In the genomic region with DNA sequence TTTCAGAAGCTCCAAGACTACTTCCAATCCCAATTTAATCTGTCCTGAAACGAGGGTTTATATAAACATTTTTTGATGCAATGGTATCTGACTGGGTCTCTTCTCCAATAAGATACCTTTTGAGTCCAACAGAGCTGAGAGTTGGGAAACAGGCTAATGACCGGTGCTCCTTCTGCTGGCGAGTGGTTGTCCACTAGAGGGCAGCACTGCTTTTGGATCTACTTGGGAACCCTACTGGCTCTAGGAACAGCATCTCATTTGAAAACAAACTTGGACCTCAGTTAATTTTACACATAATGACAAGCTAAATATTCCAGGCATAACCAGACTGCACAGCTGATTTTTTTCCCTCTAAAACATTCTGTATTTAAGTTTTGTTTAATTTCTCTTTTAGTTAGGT, we compare ENCODE assay signal across 8 mouse cellular contexts.
DNase-seq lines count a peak whose midpoint lies in the region; ATAC-seq and TF ChIP-seq lines count a peak whose summit lies in the region.

No protein-coding gene starts in this region.

- H3K9ac ChIP-seq in liver, embryonic 11.5 days (ENCODE audit: low read depth, low read length) = no peak overlapping the region
- no peak overlapping the region for H3K9ac ChIP-seq in hindbrain, embryonic 14.5 days
- no peak overlapping the region for H3K9ac ChIP-seq in midbrain, embryonic 13.5 days (replicated peaks)

- peak; percentile 69 for DNase-seq in liver
- DNase-seq in liver, embryonic 11.5 days (ENCODE audit: low spot score) = no peak
- peak; percentile 81 for DNase-seq in cerebellum, adult 9-10 months
- DNase-seq in frontal cortex, adult 2 months (ENCODE audit: extremely low spot score in 1 of 2, low spot score in 1 of 2) = peak; percentile 73 to 95
- DNase-seq in hindbrain, embryonic 14.5 days (ENCODE audit: low spot score) = peak; percentile 90
- peak; percentile 72 to 78 for DNase-seq in layer of hippocampus, postnatal 36 days
- peak; percentile 18 to 56 for DNase-seq in spleen, adult 2 months (ENCODE audit: low read depth in 1 of 2, low spot score in 2 of 2)

- H3K27ac ChIP-seq in liver, embryonic 11.5 days (ENCODE audit: low read depth, low read length) = no peak overlapping the region
- no peak overlapping the region for H3K27ac ChIP-seq in hindbrain, embryonic 14.5 days
- no peak overlapping the region for H3K27ac ChIP-seq in midbrain, embryonic 13.5 days
- H3K27ac ChIP-seq in spleen, adult 2 months (ENCODE audit: insufficient read depth, low read length) = no peak overlapping the region

- no peaks in the 10 kb centered on the region; the same call in 1 of the 2 replicates for H3K4me1 ChIP-seq in liver, embryonic 11.5 days (replicated peaks; ENCODE audit: control insufficient read depth, insufficient read depth, low read length)
- H3K4me1 ChIP-seq in hindbrain, embryonic 14.5 days (replicated peaks; ENCODE audit: control insufficient read depth, insufficient read depth, low read length) = peaks cover 17% of the 10 kb centered on the region
- peaks cover 20% of the 10 kb centered on the region for H3K4me1 ChIP-seq in midbrain, embryonic 13.5 days (replicated peaks)
- no peaks in the 10 kb centered on the region for H3K4me1 ChIP-seq in spleen, adult 2 months (ENCODE audit: control insufficient read depth, insufficient read depth, insufficient read length)

- ATAC-seq in liver, embryonic 11.5 days (replicated peaks; ENCODE audit: low FRiP score) = no peak
- peak; percentile 48; the same call in 1 of the 2 replicates for ATAC-seq in hindbrain, embryonic 14.5 days (ENCODE audit: low FRiP score)
- peak; percentile 62; the same call in 1 of the 2 replicates for ATAC-seq in midbrain, embryonic 13.5 days

- H3K36me3 ChIP-seq in liver, embryonic 11.5 days (ENCODE audit: control insufficient read depth, insufficient read depth, low read length) = no peaks in the 10 kb centered on the region
- no peaks in the 10 kb centered on the region for H3K36me3 ChIP-seq in hindbrain, embryonic 14.5 days (replicated peaks; ENCODE audit: control insufficient read depth, insufficient read depth)
- no peaks in the 10 kb centered on the region for H3K36me3 ChIP-seq in midbrain, embryonic 13.5 days
- H3K36me3 ChIP-seq in spleen, adult 2 months (ENCODE audit: control insufficient read depth, insufficient read depth, low read length) = no peaks in the 10 kb centered on the region

- WGBS in liver, embryonic 11.5 days = 7% methylated on average over 3 of the region's 3 CpGs
- WGBS in hindbrain, embryonic 14.5 days = 3% methylated on average over 3 of the region's 3 CpGs
- WGBS in midbrain, embryonic 13.5 days = 2% methylated on average over 3 of the region's 3 CpGs
- WGBS in spleen, adult 2 months = 12% methylated on average over 3 of the region's 3 CpGs

- no peak for TF ChIP-seq POLR2A in spleen, adult 2 months (IDR thresholded peaks at IDR 0.05; ENCODE audit: low read depth, low read length)

- H3K4me3 ChIP-seq in liver, embryonic 11.5 days (ENCODE audit: low read depth, low read length) = no peak overlapping the region
- no peak overlapping the region for H3K4me3 ChIP-seq in hindbrain, embryonic 14.5 days (replicated peaks; ENCODE audit: low read length)
- H3K4me3 ChIP-seq in midbrain, embryonic 13.5 days (replicated peaks) = no peak overlapping the region
- H3K4me3 ChIP-seq in spleen, adult 2 months (ENCODE audit: extremely low read depth, insufficient read depth, insufficient read length) = no peak overlapping the region

- no peaks in the 10 kb centered on the region for H3K9me3 ChIP-seq in liver, embryonic 11.5 days (ENCODE audit: control insufficient read depth, low read length)
- H3K9me3 ChIP-seq in hindbrain, embryonic 14.5 days (ENCODE audit: control insufficient read depth, low read length) = no peaks in the 10 kb centered on the region
- peaks cover 2% of the 10 kb centered on the region; the same call in 1 of the 2 replicates for H3K9me3 ChIP-seq in midbrain, embryonic 13.5 days

- no peak overlapping the region for H3K4me2 ChIP-seq in liver, embryonic 11.5 days
- no peak overlapping the region for H3K4me2 ChIP-seq in hindbrain, embryonic 14.5 days (replicated peaks)
- no peak overlapping the region for H3K4me2 ChIP-seq in midbrain, embryonic 13.5 days (replicated peaks)

- no peaks in the 10 kb centered on the region for H3K27me3 ChIP-seq in liver, embryonic 11.5 days (replicated peaks; ENCODE audit: control insufficient read depth, insufficient read depth, low read length)
- peaks cover 57% of the 10 kb centered on the region for H3K27me3 ChIP-seq in hindbrain, embryonic 14.5 days (ENCODE audit: control insufficient read depth, insufficient read depth, low read length)
- peaks cover 49% of the 10 kb centered on the region for H3K27me3 ChIP-seq in midbrain, embryonic 13.5 days
- H3K27me3 ChIP-seq in spleen, adult 2 months (ENCODE audit: control insufficient read depth, insufficient read depth, low read length) = no peaks in the 10 kb centered on the region

- peak; percentile 67; the same call in 1 of the 2 replicates for TF ChIP-seq CTCF in spleen, adult 2 months (IDR thresholded peaks at IDR 0.05; ENCODE audit: extremely low read depth, insufficient read depth, insufficient read length, insufficient replicate concordance)
